Mouse (Mus musculus): ENCODE measurements around the gene Adh1.

Gene Adh1

GRCm38 (mm10) chr3:138241371-138241770 is 19.4 kb upstream of the Adh1 start:
- DNase-seq (ENCODE audit: low spot score in 2 of 2): no peak

- DNase-seq (ENCODE audit: low spot score in 2 of 2): no peak
Measured at GRCm38 (mm10) chr3:138242021-138242726, 18.6 kb upstream of the Adh1 start.

- DNase-seq (ENCODE audit: low spot score in 2 of 2): no peak
Measured at GRCm38 (mm10) chr3:138242933-138243332, 17.9 kb upstream of the Adh1 start.

- DNase-seq (ENCODE audit: low spot score in 2 of 2): no peak
Measured at GRCm38 (mm10) chr3:138244338-138244874, 16.4 kb upstream of the Adh1 start.

GRCm38 (mm10) chr3:138246511-138247020 is 14.2 kb upstream of the Adh1 start:
- no peak for DNase-seq (ENCODE audit: low spot score in 2 of 2)

- no peak for DNase-seq (ENCODE audit: low spot score in 2 of 2)
Measured at GRCm38 (mm10) chr3:138247241-138247640, 13.6 kb upstream of the Adh1 start.

GRCm38 (mm10) chr3:138248011-138248410 is 12.8 kb upstream of the Adh1 start:
- DNase-seq (ENCODE audit: low spot score in 2 of 2): no peak

GRCm38 (mm10) chr3:138248746-138249145 is 12.0 kb upstream of the Adh1 start:
- DNase-seq (ENCODE audit: low spot score in 2 of 2): no peak

- DNase-seq (ENCODE audit: low spot score in 2 of 2): no peak
Measured at GRCm38 (mm10) chr3:138251156-138251555, 9.6 kb upstream of the Adh1 start.

- DNase-seq (ENCODE audit: low spot score in 2 of 2): no peak
Measured at GRCm38 (mm10) chr3:138254205-138254604, 6.6 kb upstream of the Adh1 start.

GRCm38 (mm10) chr3:138255366-138255765 is 5.4 kb upstream of the Adh1 start:
- no peak for DNase-seq (ENCODE audit: low spot score in 2 of 2)

- DNase-seq (ENCODE audit: low spot score in 2 of 2): no peak
Measured at GRCm38 (mm10) chr3:138255780-138256550, 4.8 kb upstream of the Adh1 start.

- no peak for DNase-seq (ENCODE audit: low spot score in 2 of 2)
Measured at GRCm38 (mm10) chr3:138262568-138262967, 1.8 kb downstream of the Adh1 start.

- DNase-seq (ENCODE audit: low spot score in 2 of 2): no peak
Measured at GRCm38 (mm10) chr3:138263154-138263930, 2.6 kb downstream of the Adh1 start.

- peak; percentile 4 to 17 for DNase-seq (ENCODE audit: low spot score in 2 of 2)
Measured at GRCm38 (mm10) chr3:138264648-138265047, 3.9 kb downstream of the Adh1 start.

GRCm38 (mm10) chr3:138270507-138270906 is 9.7 kb downstream of the Adh1 start:
- no peak for DNase-seq (ENCODE audit: low spot score in 2 of 2)

- no peak for DNase-seq (ENCODE audit: low spot score in 2 of 2)
Measured at GRCm38 (mm10) chr3:138271297-138271696, 10.5 kb downstream of the Adh1 start.

GRCm38 (mm10) chr3:138273080-138273479 is 12.3 kb downstream of the Adh1 start:
- no peak for DNase-seq (ENCODE audit: low spot score in 2 of 2)

GRCm38 (mm10) chr3:138275100-138275499 is 14.3 kb downstream of the Adh1 start:
- no peak for DNase-seq (ENCODE audit: low spot score in 2 of 2)

GRCm38 (mm10) chr3:138282556-138282955 is 21.8 kb downstream of the Adh1 start:
- DNase-seq (ENCODE audit: low spot score in 2 of 2): no peak

GRCm38 (mm10) chr3:138283831-138284230 is 23.0 kb downstream of the Adh1 start:
- no peak for DNase-seq (ENCODE audit: low spot score in 2 of 2)

GRCm38 (mm10) chr3:138285986-138286385 is 25.2 kb downstream of the Adh1 start:
- DNase-seq (ENCODE audit: low spot score in 2 of 2): no peak
